Mouse (Mus musculus) embryonic facial prominence, embryonic 12.5 days (tissue): ENCODE results near the gene Plpp3. TPM values are rescaled to one million over a fixed set of nuclear protein-coding genes. Genes with fewer than 3 reads are reported as not detected.

Experiments used
- ATAC-seq: fragments of 200-750 bp; cut with Nextera tagmentation; 2 replicates; pipeline ENCODE4 v1.8.0; 2017; ENCODE audit not compliant: insufficient number of reproducible peaks, insufficient read depth, low FRiP score, low TSS enrichment
- H3K27ac ChIP-seq: fragments of 300-500 bp; sonication (generic); 2 replicates; pipeline ENCODE4 v1.5.1; 2016; ENCODE audit warnings: mild to moderate bottlenecking
- H3K27me3 ChIP-seq: fragments of 300-500 bp; sonication (generic); 2 replicates; pipeline ENCODE4 v1.6.1; 2016; ENCODE audit warnings: mild to moderate bottlenecking, moderate library complexity
- H3K36me3 ChIP-seq: fragments of 300-500 bp; sonication (generic); 2 replicates; pipeline ENCODE4 v1.6.1; 2016; ENCODE audit warnings: mild to moderate bottlenecking
- H3K4me1 ChIP-seq: fragments of 300-500 bp; sonication (generic); 2 replicates; pipeline ENCODE4 v1.6.1; 2016
- H3K4me2 ChIP-seq: fragments of 300-500 bp; sonication (generic); replicated peaks from 2 replicates; pipeline ENCODE4 v1.6.1; 2016; ENCODE audit warnings: mild to moderate bottlenecking, moderate library complexity
- H3K4me3 ChIP-seq: fragments of 300-500 bp; sonication (generic); 2 replicates; pipeline ENCODE4 v1.5.1; 2016; ENCODE audit warnings: mild to moderate bottlenecking
- H3K9ac ChIP-seq: fragments of 300-500 bp; sonication (generic); 2 replicates; pipeline ENCODE4 v1.6.1; 2016; ENCODE audit warnings: mild to moderate bottlenecking, moderate library complexity
- H3K9me3 ChIP-seq: fragments of 300-500 bp; sonication (generic); 2 replicates; pipeline ENCODE4 v1.6.1; 2016; ENCODE audit warnings: mild to moderate bottlenecking, moderate library complexity
- WGBS: fragments of 180-500 bp; shearing (Covaris S2); methylation state at CpG from one replicate; pipeline ENCODE4 v1.1.7; 2016; 5-methylcytosine and 5-hydroxymethylcytosine counted together
- polyA plus RNA-seq: library from polyadenylated mRNA; unstranded; fragments of >200 nt; fragmentation: Nextera tagmentation; extraction: Ambion mirVana; gene quantifications from 2 replicates; pipeline ENCODE4 v1.2.1, GENCODE M21; 2016

Plpp3 gene
- polyA plus RNA-seq, 1 experiment from 2014 or later = 115 TPM

DNA sequence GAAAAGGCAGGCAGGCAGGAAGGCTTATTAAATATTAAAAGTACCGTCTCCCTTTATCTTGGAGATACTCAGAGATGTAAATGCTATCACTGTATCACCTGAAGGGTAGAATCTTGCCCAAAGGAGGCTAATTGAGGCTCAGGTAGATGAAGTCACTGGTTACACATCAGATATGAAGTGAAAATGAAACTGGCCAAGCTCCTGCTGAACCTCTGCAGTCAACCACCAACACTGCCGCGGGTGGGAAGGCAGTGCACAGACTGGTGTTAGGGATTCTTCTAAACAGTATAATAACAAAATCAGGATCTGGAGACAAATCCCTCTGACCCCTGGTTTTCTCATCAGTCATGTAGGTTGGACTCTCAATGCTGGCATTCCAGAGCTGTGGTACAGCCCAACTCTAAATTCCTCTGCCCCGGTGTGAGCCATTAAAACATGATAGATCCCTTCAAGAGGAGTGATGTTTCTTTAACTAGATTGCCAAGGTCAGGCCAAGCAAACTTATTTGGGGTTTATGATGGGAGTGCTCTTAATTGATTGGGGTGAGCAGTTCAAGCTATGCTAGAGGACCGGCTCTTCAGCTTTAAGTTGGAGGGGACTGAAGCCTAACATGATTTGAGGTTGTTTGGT lies 95.5 kb downstream of the Plpp3 start:
- no peaks in the 10 kb centered on the region for H3K36me3 ChIP-seq

DNA sequence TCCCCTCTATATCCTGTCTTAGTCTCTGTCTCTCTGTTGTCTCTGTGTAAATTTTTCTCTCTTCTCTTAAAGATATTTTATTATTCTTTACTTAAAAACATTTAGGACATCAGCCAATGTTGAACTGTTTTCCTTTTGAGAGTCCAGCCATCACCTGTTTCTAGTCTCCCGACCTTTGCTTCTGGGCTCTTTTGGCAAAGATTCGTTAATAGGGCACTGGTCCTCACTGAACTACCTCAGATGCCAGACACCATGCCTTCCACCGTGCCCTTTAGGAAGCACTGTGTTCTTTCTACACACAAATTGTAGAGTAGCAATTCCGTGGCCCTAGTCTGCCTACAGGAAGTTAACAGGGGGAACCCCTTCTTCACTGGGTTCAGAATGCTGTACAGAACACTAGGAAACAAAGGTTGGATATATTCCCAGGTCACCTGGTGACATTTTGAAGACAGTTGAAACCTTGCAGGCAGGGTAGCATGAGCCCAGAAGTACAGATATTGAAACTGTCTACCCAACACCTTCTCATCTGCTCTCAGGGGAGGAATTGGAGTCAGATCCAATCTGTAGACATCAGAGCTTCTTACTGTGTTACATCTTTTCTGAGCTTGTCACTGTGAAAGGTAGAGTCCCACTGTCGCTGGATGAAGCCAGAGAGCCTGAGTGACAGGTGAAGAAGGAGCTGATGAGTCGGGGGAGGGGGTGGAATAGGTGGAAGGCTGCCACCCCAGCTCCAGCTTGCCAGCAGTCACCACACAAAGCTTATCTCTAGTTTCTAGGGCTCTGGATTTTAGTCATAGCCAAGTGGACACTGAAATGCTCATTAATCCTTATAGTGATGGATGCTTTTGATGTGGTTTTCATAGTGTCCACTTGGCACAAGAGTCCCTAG lies 96.5 kb downstream of the Plpp3 start:
- Histone ChIP-seq H3K4me2 (no peak overlapping the region), H3K9ac (no peak overlapping the region), H3K36me3 (no peaks in the 10 kb centered on the region), H3K27me3 (no peaks in the 10 kb centered on the region), H3K4me3 (no peak overlapping the region), H3K27ac (no peak overlapping the region), H3K9me3 (no peaks in the 10 kb centered on the region), H3K4me1 (no peaks in the 10 kb centered on the region; the same call in 1 of the 2 replicates)
- WGBS = 71% methylated on average over 6 of the region's 6 CpGs
- no peak for ATAC-seq

More for the DNA sequence above, 95.5 kb downstream of the Plpp3 start:
- no peaks in the 10 kb centered on the region for H3K27me3 ChIP-seq
- no peaks in the 10 kb centered on the region for H3K9me3 ChIP-seq
- H3K4me1 ChIP-seq = no peaks in the 10 kb centered on the region; the same call in 1 of the 2 replicates
- no peak overlapping the region for H3K9ac ChIP-seq
- no peak overlapping the region for H3K4me3 ChIP-seq
- WGBS = 74% methylated on average over 5 of the region's 5 CpGs
- no peak overlapping the region for H3K4me2 ChIP-seq
- no peak overlapping the region for H3K27ac ChIP-seq
- ATAC-seq = no peak

DNA sequence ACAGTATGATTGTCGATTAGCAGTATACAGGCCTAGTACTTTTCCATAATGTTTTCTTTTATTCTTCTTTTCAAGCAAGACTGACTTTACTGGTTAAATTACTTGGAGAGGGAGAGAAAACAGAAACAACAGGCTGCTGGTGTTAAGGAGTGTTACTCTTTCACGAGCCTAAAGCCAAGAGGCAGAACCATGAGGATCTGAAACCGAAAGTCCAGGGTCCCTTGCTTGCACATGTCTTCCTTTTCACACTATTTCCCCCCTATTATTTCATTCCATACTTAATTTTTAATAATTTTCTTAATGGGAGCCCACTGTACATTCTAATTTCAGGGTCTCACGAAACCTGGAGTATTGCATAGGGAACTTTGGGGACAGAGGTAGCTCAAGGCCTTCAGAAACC lies 97.2 kb downstream of the Plpp3 start:
- Histone ChIP-seq H3K9me3 (no peaks in the 10 kb centered on the region), H3K4me1 (no peaks in the 10 kb centered on the region; the same call in 1 of the 2 replicates), H3K9ac (no peak overlapping the region), H3K4me3 (no peak overlapping the region), H3K4me2 (no peak overlapping the region), H3K27me3 (no peaks in the 10 kb centered on the region), H3K36me3 (no peaks in the 10 kb centered on the region), H3K27ac (no peak overlapping the region)
- ATAC-seq = no peak
- 87% methylated on average over 4 of the region's 4 CpGs for WGBS

DNA sequence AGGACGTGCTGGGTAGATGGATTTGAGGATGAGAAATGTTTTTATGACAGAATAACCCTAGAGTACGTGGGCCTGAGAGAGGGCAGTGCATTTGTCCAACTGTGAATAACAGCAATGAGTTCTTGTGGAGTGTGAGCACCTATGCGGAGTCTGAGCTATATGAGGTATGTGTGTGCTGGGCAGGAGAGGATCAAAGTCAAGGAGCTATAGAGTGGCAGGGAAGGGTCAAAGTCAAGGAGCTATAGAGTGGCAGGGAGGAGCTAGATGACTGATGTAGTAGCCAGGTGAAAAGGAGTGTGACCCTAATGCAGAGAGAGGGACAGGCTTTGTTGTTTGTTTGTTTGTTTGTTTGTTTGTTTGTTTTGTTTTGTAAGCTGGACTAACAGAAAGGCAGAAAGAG lies 98.0 kb downstream of the Plpp3 start:
- H3K36me3 ChIP-seq = no peaks in the 10 kb centered on the region
- H3K9ac ChIP-seq = no peak overlapping the region
- H3K4me3 ChIP-seq = no peak overlapping the region
- H3K4me2 ChIP-seq = no peak overlapping the region
- H3K4me1 ChIP-seq = peaks cover 4% of the 10 kb centered on the region
- H3K27ac ChIP-seq = no peak overlapping the region
- no peak for ATAC-seq
- 92% methylated on average over 3 of the region's 3 CpGs for WGBS
- H3K27me3 ChIP-seq = no peaks in the 10 kb centered on the region
- H3K9me3 ChIP-seq = no peaks in the 10 kb centered on the region

DNA sequence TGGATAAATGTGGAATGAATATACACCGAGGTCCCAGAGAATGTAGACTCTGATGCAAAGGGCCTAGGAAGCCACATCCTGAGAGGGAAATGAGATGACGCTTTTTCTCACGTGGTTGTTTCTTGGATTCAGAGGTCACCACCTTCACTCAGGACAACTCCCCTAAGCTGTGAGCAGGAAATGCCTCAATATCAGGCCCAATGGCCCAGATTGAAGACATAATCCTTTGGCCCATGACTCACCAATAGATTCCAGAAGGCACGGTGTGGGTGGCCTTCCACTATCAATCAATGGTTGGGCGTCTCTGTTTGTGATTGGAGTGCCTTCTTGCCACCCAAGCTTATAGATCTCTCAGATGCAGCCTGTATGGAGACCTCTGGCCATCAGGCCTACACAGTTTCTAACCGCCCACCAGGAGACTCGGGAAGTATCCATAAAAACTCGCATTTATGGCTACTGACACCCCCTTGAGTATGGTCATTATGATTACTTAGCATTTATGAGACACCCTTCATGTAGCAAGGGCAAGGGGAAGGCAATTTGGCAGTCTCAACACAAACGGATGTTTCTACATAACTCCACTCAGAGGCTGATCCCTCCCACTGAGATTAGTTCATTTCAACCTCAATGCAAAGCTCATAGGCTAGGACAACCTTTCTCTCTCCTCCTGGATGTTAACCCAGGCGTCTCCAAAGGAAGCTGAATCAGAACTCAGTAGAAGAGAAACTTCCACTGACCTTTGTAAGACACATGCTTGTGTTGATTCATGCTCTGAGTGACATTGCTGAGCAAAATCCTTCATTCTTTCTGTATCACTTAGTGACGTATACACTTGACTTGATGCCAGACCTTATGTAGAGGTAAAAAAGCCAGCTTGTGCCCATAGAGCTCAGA lies 100.8 kb downstream of the Plpp3 start:
- H3K27me3 ChIP-seq = no peaks in the 10 kb centered on the region
- H3K9ac ChIP-seq = no peak overlapping the region
- no peaks in the 10 kb centered on the region for H3K9me3 ChIP-seq
- no peak overlapping the region for H3K27ac ChIP-seq
- peaks cover 16% of the 10 kb centered on the region for H3K4me1 ChIP-seq
- ATAC-seq = no peak
- no peaks in the 10 kb centered on the region for H3K36me3 ChIP-seq
- no peak overlapping the region for H3K4me3 ChIP-seq
- H3K4me2 ChIP-seq = no peak overlapping the region
- 77% methylated on average over 11 of the region's 11 CpGs for WGBS

DNA sequence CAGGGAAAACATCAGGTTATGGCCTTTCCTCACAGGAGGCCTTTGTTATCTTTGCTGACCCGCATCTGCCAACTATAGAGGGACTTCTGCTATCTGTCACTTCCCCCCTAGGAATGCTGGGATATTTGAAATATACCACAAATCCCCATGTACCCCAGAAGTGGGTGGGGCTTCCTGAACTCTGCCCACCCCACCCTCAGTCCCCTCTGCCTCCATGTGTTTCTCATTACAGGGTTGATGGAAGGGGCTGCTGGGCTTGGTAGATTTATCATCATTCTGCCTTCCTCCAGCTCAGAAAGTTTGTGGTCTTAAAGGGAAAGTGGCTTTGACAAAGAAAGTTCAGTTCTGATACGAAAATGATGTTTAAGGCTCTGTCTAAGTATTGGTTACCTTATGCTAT lies 103.2 kb downstream of the Plpp3 start:
- Histone ChIP-seq H3K9me3 (no peaks in the 10 kb centered on the region), H3K36me3 (no peaks in the 10 kb centered on the region), H3K4me2 (no peak overlapping the region), H3K9ac (no peak overlapping the region), H3K27me3 (no peaks in the 10 kb centered on the region), H3K4me3 (no peak overlapping the region), H3K4me1 (peaks cover 21% of the 10 kb centered on the region), H3K27ac (no peak overlapping the region)
- 34% methylated on average over 2 of the region's 2 CpGs for WGBS
- ATAC-seq = peak; percentile 47; the same call in 1 of the 2 replicates

DNA sequence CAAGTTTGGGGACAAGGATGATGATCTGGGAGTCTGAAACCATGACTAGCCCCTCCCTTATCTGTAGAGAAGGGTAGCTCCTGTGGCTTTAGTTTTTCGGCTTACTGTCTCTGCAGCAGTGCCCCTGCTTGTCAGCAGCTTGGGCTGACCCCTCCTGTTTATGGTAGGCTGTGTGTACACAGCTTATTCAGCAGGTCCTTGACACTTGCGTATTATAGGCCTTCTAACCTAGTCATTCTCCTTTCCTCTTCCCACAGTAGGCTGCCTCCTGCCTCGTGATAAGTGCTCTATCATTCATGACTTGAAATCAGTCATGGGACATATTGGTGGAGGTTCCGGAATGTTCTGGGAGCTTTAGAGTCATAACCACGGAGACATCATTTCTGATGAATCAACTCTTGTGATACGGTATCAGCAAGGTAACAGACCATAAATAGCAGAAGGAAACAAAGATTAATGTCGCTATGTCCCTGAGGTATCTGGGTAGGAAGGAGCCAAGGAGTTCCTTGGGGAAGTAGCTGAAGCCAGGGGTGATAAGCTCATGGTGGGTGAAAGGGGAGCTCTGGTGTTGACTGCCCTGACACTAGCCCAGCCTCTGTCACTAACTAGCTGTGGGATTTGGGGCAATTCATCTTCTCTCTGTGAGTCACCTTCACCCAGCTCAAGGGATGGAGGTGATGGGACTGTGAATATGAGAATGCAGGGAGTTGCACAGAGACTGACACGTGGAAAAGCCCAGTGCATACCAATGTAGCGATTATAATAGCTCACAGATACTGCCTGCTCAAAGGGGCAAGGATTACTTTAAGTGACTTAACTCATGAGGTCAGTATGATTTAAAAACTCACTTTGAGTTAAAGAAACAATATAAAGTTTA lies 104.0 kb downstream of the Plpp3 start:
- no peaks in the 10 kb centered on the region for H3K36me3 ChIP-seq
- no peak overlapping the region for H3K9ac ChIP-seq
- peaks cover 21% of the 10 kb centered on the region for H3K4me1 ChIP-seq
- 76% methylated on average over 9 of the region's 9 CpGs for WGBS
- H3K27ac ChIP-seq = 0 out of 2 replicates have a peak overlapping the region, but pooled peaks have one; percentile 19
- H3K9me3 ChIP-seq = no peaks in the 10 kb centered on the region
- ATAC-seq = no peak
- no peak overlapping the region for H3K4me2 ChIP-seq
- H3K27me3 ChIP-seq = no peaks in the 10 kb centered on the region
- H3K4me3 ChIP-seq = no peak overlapping the region

DNA sequence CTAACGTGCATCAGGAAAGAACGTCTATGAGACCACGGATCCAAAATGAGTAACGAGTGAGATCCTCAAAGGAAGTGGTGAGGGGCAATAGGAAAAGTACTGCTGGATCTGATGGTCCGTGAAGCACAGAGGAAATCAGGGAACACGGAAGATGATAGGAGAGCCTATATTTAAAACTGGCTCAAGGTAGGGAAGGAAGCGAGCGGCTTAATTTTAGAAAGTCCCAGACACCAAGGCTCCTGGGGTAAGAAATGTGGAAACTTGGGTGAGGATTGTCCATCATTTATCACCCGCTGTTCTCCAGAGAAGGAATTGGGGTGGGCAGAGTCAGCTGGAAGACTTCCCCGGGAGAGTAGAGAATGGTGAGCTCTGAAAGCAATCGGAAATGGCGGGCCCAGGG lies 105.2 kb downstream of the Plpp3 start:
- Histone ChIP-seq H3K9ac (no peak overlapping the region), H3K4me1 (peaks cover 21% of the 10 kb centered on the region), H3K27me3 (no peaks in the 10 kb centered on the region), H3K36me3 (no peaks in the 10 kb centered on the region), H3K9me3 (no peaks in the 10 kb centered on the region), H3K27ac (no peak overlapping the region), H3K4me3 (no peak overlapping the region), H3K4me2 (no peak overlapping the region)
- 87% methylated on average over 12 of the region's 12 CpGs for WGBS
- no peak for ATAC-seq

DNA sequence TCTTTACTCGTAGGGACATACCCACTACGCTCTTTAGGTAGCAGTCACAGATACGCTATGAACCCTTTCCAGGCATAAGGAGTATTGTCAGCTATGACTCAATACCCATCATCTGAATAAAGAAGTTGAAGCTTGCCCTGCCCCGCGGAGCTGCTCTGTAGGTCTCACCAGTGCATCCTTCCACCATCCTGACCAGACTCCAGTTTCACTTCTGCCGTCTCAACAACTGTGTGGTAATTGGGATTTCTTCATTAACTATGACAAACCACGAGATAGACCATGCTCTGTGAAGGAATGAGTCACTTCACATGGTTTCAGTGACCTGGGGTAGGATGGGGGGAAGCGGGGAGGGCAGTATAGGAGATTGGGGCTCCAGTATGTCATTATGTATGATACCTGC lies 106.5 kb downstream of the Plpp3 start:
- Histone ChIP-seq H3K9me3 (no peaks in the 10 kb centered on the region), H3K4me3 (no peak overlapping the region), H3K4me1 (peaks cover 21% of the 10 kb centered on the region), H3K36me3 (no peaks in the 10 kb centered on the region), H3K27me3 (no peaks in the 10 kb centered on the region), H3K27ac (no peak overlapping the region), H3K9ac (no peak overlapping the region), H3K4me2 (no peak overlapping the region)
- WGBS = 93% methylated on average over 8 of the region's 8 CpGs
- ATAC-seq = no peak

DNA sequence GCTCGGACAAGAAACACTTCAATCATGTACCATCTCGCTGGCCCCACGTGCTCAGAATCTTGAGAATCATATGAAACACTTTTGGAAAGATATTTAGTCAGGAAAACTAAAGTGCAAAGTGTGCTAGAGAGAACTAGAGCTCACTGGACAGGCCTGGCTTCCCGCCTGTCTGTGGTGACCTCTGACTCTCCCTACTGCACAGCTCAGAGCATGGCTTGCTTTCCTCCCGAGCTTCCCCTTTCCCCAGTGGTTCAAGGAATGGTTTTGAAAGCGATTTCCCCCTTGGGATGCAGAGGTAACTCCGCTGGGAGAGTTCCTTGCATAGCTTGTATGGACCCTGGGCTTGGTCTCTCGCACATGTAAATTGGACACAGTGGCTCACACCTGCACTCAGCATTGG lies 107.9 kb downstream of the Plpp3 start:
- H3K9me3 ChIP-seq = no peaks in the 10 kb centered on the region
- ATAC-seq = no peak
- no peaks in the 10 kb centered on the region for H3K36me3 ChIP-seq
- peaks cover 19% of the 10 kb centered on the region for H3K4me1 ChIP-seq
- no peak overlapping the region for H3K9ac ChIP-seq
- H3K4me2 ChIP-seq = no peak overlapping the region
- H3K4me3 ChIP-seq = no peak overlapping the region
- H3K27ac ChIP-seq = no peak overlapping the region
- no peaks in the 10 kb centered on the region for H3K27me3 ChIP-seq
- 80% methylated on average over 8 of the region's 8 CpGs for WGBS

DNA sequence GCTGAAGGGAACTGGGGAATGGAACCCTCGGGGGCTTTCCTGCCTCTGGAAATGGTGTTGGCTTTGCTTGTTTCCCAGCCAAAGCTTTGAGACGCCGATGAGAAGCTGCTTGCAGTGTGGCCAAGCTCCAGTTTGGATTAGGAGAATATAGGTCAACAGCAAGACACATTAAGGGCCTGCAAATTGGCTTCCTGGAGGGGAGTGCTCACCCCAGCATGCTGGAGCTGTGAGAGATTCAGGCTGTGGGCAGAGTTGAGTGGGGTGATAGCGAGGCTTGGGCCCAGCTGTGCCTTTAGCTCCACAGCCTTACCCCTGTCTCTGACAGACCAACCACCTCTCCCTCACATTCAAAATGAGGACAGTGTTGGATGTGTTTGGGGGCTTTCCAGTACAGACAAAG lies 108.5 kb downstream of the Plpp3 start:
- H3K4me2 ChIP-seq = no peak overlapping the region
- no peaks in the 10 kb centered on the region for H3K36me3 ChIP-seq
- no peaks in the 10 kb centered on the region for H3K9me3 ChIP-seq
- H3K27ac ChIP-seq = no peak overlapping the region
- ATAC-seq = no peak
- peaks cover 13% of the 10 kb centered on the region for H3K4me1 ChIP-seq
- H3K27me3 ChIP-seq = no peaks in the 10 kb centered on the region
- WGBS = 83% methylated on average over 4 of the region's 4 CpGs
- H3K9ac ChIP-seq = no peak overlapping the region
- no peak overlapping the region for H3K4me3 ChIP-seq
